Mouse (Mus musculus): ENCODE measurements around the gene Pik3c2b. TPM values are rescaled to one million over a fixed set of nuclear protein-coding genes. Genes with fewer than 3 reads are reported as not detected.
"Not testable (repeated sequence)": the region's sequence is repeated elsewhere in the genome, so short reads cannot be mapped to it uniquely, and the experiment has no call there.

Pik3c2b gene
- total RNA-seq, 2 experiments from 2014 or later: 13.2 to 17.7 TPM

GRCm38 (mm10) chr1:133021391-133021790, 24.1 kb upstream of the Pik3c2b start:
- no peak overlapping the region for H3K4me3 ChIP-seq
- no peak overlapping the region for H3K27ac ChIP-seq
- peak; percentile 26; the same call in 1 of the 2 replicates for TF ChIP-seq CTCF (IDR thresholded peaks at IDR 0.05)
- no peak for DNase-seq (ENCODE audit: extremely low spot score in 1 of 2, low spot score in 2 of 2)
- intact Hi-C loops (cut with DNase I): no loop called here

- H3K27ac ChIP-seq; intact Hi-C loops (cut with DNase I); DNase-seq (ENCODE audit: extremely low spot score in 1 of 2, low spot score in 2 of 2); H3K4me3 ChIP-seq: not testable (repeated sequence)
Measured at GRCm38 (mm10) chr1:133021971-133022370, 23.5 kb upstream of the Pik3c2b start.

- H3K4me3 ChIP-seq; intact Hi-C loops (cut with DNase I); H3K27ac ChIP-seq; DNase-seq (ENCODE audit: extremely low spot score in 1 of 2, low spot score in 2 of 2): not testable (repeated sequence)
Measured at GRCm38 (mm10) chr1:133023723-133024122, 21.7 kb upstream of the Pik3c2b start.

- H3K27ac ChIP-seq: no peak overlapping the region; the same call in 1 of the 2 replicates
- peak overlapping the region; percentile 63 for H3K4me3 ChIP-seq
- no peak for TF ChIP-seq CTCF (IDR thresholded peaks at IDR 0.05)
- intact Hi-C loops (cut with DNase I): no loop called here
- no peak for DNase-seq (ENCODE audit: extremely low spot score in 1 of 2, low spot score in 2 of 2)
Measured at GRCm38 (mm10) chr1:133024426-133024825, 21.0 kb upstream of the Pik3c2b start.

GRCm38 (mm10) chr1:133025051-133025795, 20.2 kb upstream of the Pik3c2b start:
- intact Hi-C loops (cut with DNase I): loop anchor here (5.0 kb wide), 1 partner anchor 587 kb away; the partner anchor contains the start of gene Snrpe
- Histone ChIP-seq H3K4me3 (peak overlapping the region; percentile 63), H3K27ac (peak overlapping the region; percentile 87)
- DNase-seq (ENCODE audit: extremely low spot score in 1 of 2, low spot score in 2 of 2): peak; percentile 81 to 87
- TF ChIP-seq CTCF (IDR thresholded peaks at IDR 0.05): no peak

GRCm38 (mm10) chr1:133025796-133026190, 19.7 kb upstream of the Pik3c2b start:
- not testable (repeated sequence) for DNase-seq (ENCODE audit: extremely low spot score in 1 of 2, low spot score in 2 of 2); H3K27ac ChIP-seq
- intact Hi-C loops (cut with DNase I): loop anchor here (5.0 kb wide), 1 partner anchor 587 kb away; the partner anchor contains the start of gene Snrpe
- peak overlapping the region; percentile 63; the same call in 1 of the 2 replicates for H3K4me3 ChIP-seq

GRCm38 (mm10) chr1:133027126-133027525, 18.3 kb upstream of the Pik3c2b start:
- TF ChIP-seq CTCF (IDR thresholded peaks at IDR 0.05): no peak
- Histone ChIP-seq H3K4me3 (no peak overlapping the region), H3K27ac (no peak overlapping the region)
- intact Hi-C loops (cut with DNase I): loop anchor here (5.0 kb wide), 1 partner anchor 585 kb away; the partner anchor contains the start of gene Snrpe
- no peak for DNase-seq (ENCODE audit: extremely low spot score in 1 of 2, low spot score in 2 of 2)

- Histone ChIP-seq H3K27ac (no peak overlapping the region), H3K4me3 (no peak overlapping the region)
- DNase-seq (ENCODE audit: extremely low spot score in 1 of 2, low spot score in 2 of 2): no peak
- TF ChIP-seq CTCF (IDR thresholded peaks at IDR 0.05): no peak
- intact Hi-C loops (cut with DNase I): loop anchor here (5.0 kb wide), 1 partner anchor 584 kb away; the partner anchor contains the start of gene Snrpe
Measured at GRCm38 (mm10) chr1:133027980-133028379, 17.5 kb upstream of the Pik3c2b start.

- Histone ChIP-seq H3K27ac (no peak overlapping the region), H3K4me3 (no peak overlapping the region)
- DNase-seq (ENCODE audit: extremely low spot score in 1 of 2, low spot score in 2 of 2): no peak
- TF ChIP-seq CTCF (IDR thresholded peaks at IDR 0.05): no peak
- intact Hi-C loops (cut with DNase I): loop anchor here (5.0 kb wide), 1 partner anchor 583 kb away; the partner anchor contains the start of gene Snrpe
Measured at GRCm38 (mm10) chr1:133029744-133030143, 15.7 kb upstream of the Pik3c2b start.

GRCm38 (mm10) chr1:133030461-133030860, 15.0 kb upstream of the Pik3c2b start, which contains the start of gene Mdm4:
Gene Mdm4 (minus strand): TSS chr1:133030561.
- Histone ChIP-seq H3K4me3 (no peak within 1 kb of the TSS), H3K27ac (no peak within 1 kb of the TSS)
- intact Hi-C loops (cut with DNase I): no loop called here
- no peak for DNase-seq (ENCODE audit: extremely low spot score in 1 of 2, low spot score in 2 of 2)
- TF ChIP-seq CTCF (IDR thresholded peaks at IDR 0.05): no peak

GRCm38 (mm10) chr1:133032981-133033315, 12.5 kb upstream of the Pik3c2b start:
- intact Hi-C loops (cut with DNase I): no loop called here
- Histone ChIP-seq H3K4me3 (peak overlapping the region; percentile 60), H3K27ac (peak overlapping the region; percentile 7; the same call in 1 of the 2 replicates)
- DNase-seq (ENCODE audit: extremely low spot score in 1 of 2, low spot score in 2 of 2): no peak
- no peak for TF ChIP-seq CTCF (IDR thresholded peaks at IDR 0.05)

- H3K4me3 ChIP-seq: peak overlapping the region; percentile 60
- DNase-seq (ENCODE audit: extremely low spot score in 1 of 2, low spot score in 2 of 2): peak; percentile 73 to 76
- intact Hi-C loops (cut with DNase I): no loop called here
- no peak for TF ChIP-seq CTCF (IDR thresholded peaks at IDR 0.05)
- H3K27ac ChIP-seq: peak overlapping the region; percentile 61; the same call in 1 of the 2 replicates
Measured at GRCm38 (mm10) chr1:133033316-133034090, 12.0 kb upstream of the Pik3c2b start.
